Mouse (Mus musculus) thymus, adult 2 months (tissue): Measurements from ENCODE around the gene Sfn.

Source experiments
- CTCF ChIP-seq: fragments of 200-500 bp; IDR thresholded peaks from 2 replicates; pipeline ENCODE4 v1.5.1; 2012; ENCODE audit warnings: mild to moderate bottlenecking, control low read depth, low read length, moderate library complexity, borderline replicate concordance; ENCODE audit not compliant: control insufficient read depth, poor library complexity, insufficient read depth; ENCODE audit errors: extremely low read depth
- POLR2A ChIP-seq: fragments of 200-500 bp; IDR thresholded peaks from 2 replicates; pipeline ENCODE4 v1.6.1; 2012; ENCODE audit warnings: mild to moderate bottlenecking, low read length, control low read depth, moderate library complexity; ENCODE audit not compliant: control insufficient read depth, poor library complexity, insufficient read depth; ENCODE audit errors: extremely low read depth

DNA sequence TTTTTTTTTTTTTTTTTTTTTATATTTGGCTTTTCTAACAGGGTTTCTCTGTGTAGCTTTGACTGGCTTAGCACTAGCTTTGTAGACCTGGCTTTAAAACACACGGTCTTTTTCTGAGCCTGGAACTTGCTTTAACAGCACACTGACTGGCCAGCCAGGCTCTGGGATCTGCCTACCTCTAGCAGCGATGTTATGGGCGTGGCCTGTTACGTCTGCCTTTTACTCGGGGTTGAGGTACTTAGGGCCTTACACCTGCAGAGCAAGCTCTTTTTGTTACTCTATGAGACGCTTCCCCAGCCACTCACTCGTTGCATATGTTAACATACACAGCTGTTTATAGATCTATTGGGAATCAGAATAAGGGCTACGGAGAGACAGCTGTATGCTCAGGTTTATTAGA is 34.7 kb downstream of the Sfn start:
- TF ChIP-seq CTCF (no peak), POLR2A (no peak)
